Mouse (Mus musculus): ENCODE measurements around the gene Mpp5.

- TF ChIP-seq CTCF (IDR thresholded peaks at IDR 0.05; ENCODE audit: control insufficient read depth, insufficient read depth, low read length): no peak
- TF ChIP-seq POLR2A (IDR thresholded peaks at IDR 0.05; ENCODE audit: borderline replicate concordance, control insufficient read depth, low read depth, low read length): no peak
Measured at GRCm38 (mm10) chr12:78748113-78748512, 594 bp upstream of the Mpp5 start.
